Mouse (Mus musculus) midbrain, embryonic 13.5 days (tissue): Measurements from ENCODE around the gene 2610028H24Rik. TPM values are rescaled to one million over a fixed set of nuclear protein-coding genes. Genes with fewer than 3 reads are reported as not detected.
A peak's percentile ranks its signal among the peaks of the same experiment; 100 is the strongest.

Experiments used
- ATAC-seq: fragments of 200-750 bp; cut with Nextera tagmentation; 2 replicates; pipeline ENCODE4 v1.8.0; 2017; ENCODE audit warnings: mild to moderate bottlenecking, moderate TSS enrichment, moderate library complexity
- H3K27ac ChIP-seq: fragments of 300-500 bp; sonication (generic); 2 replicates; pipeline ENCODE4 v1.5.1; 2015; ENCODE audit warnings: inconsistent platforms, mild to moderate bottlenecking, moderate library complexity
- H3K27me3 ChIP-seq: fragments of 300-500 bp; sonication (generic); 2 replicates; pipeline ENCODE4 v1.6.1; 2015; ENCODE audit warnings: mild to moderate bottlenecking, inconsistent platforms
- H3K36me3 ChIP-seq: fragments of 300-500 bp; sonication (generic); 2 replicates; pipeline ENCODE4 v1.6.1; 2015; ENCODE audit warnings: mild to moderate bottlenecking, inconsistent platforms
- H3K4me1 ChIP-seq: fragments of 300-500 bp; sonication (generic); replicated peaks from 2 replicates; pipeline ENCODE4 v1.6.1; 2015; ENCODE audit warnings: inconsistent platforms
- H3K4me2 ChIP-seq: fragments of 300-500 bp; sonication (generic); replicated peaks from 2 replicates; pipeline ENCODE4 v1.6.1; 2015; ENCODE audit warnings: moderate library complexity, mild to moderate bottlenecking, inconsistent platforms
- H3K4me3 ChIP-seq: fragments of 300-500 bp; sonication (generic); replicated peaks from 2 replicates; pipeline ENCODE4 v1.5.1; 2015; ENCODE audit warnings: mild to moderate bottlenecking, inconsistent platforms
- H3K9ac ChIP-seq: fragments of 300-500 bp; sonication (generic); replicated peaks from 2 replicates; pipeline ENCODE4 v1.6.1; 2015; ENCODE audit warnings: mild to moderate bottlenecking, inconsistent platforms
- H3K9me3 ChIP-seq: fragments of 300-500 bp; sonication (generic); 2 replicates; pipeline ENCODE4 v1.6.1; 2016; ENCODE audit warnings: mild to moderate bottlenecking, inconsistent platforms
- WGBS: fragments of 180-500 bp; shearing (Covaris S2); methylation state at CpG from one replicate; pipeline ENCODE4 v1.1.7; 2015; 5-methylcytosine and 5-hydroxymethylcytosine counted together
- polyA plus RNA-seq: library from polyadenylated mRNA; unstranded; fragments of >200 nt; fragmentation: Nextera tagmentation; extraction: Ambion mirVana; gene quantifications from 2 replicates; pipeline ENCODE4 v1.2.1, GENCODE M21; 2015

2610028H24Rik gene
- not detected in 2 replicates for polyA plus RNA-seq

DNA sequence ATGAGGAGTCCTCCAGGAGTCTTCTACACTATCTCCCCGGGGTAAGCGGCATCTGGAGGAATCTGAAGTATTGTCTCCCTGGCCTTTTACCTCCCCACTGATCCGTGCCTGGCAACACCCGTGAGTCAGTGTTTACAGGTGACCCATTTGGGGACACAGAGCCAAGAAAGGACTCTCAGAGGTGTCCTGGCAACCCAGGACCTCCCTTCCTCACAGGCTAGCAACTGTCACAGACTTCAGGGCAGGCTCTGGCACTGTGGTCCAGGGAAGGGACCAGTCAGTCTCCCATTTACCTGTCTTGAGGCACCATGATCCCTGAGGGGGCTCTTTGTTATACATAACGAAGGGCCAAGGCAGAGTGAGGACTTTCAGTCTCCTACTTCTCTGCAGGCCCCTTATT lies at the start of gene 2610028H24Rik:
TSS of gene 2610028H24Rik (plus strand) at position 231 of the 400 bp plus-strand sequence.
- peaks cover under 1% of the 10 kb centered on the region; the same call in 1 of the 2 replicates for H3K4me1 ChIP-seq
- no peaks in the 10 kb centered on the region for H3K9me3 ChIP-seq
- no peak within 1 kb of the TSS for H3K4me3 ChIP-seq
- no peak within 1 kb of the TSS for H3K4me2 ChIP-seq
- 60% methylated on average over 5 of the region's 5 CpGs for WGBS
- H3K27ac ChIP-seq: no peak within 1 kb of the TSS
- no peaks in the 10 kb centered on the region for H3K27me3 ChIP-seq
- no peak within 1 kb of the TSS for H3K9ac ChIP-seq
- H3K36me3 ChIP-seq: no peaks in the 10 kb centered on the region
- ATAC-seq: no peak

DNA sequence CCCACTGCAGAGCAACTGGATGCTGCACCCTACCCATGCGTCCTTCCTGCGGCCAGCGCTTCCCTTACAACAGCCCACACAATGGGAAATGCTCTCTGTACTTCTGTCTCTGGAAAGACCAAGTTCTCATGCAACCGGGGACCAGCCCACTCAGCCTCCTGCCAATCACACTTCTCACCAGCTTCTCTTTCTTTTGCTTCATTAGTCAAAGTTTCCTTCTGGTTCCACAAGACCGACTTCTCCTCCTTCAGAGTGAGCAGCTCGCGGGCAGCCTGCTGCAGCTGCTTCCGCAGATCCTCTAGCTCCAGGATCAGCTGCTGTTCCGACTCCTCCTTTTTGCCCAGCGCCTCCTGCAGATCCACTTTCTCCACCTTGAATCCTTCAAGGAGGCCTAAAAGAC lies 40.4 kb upstream of the 2610028H24Rik start:
- Histone ChIP-seq H3K27me3 (no peaks in the 10 kb centered on the region), H3K4me2 (no peak overlapping the region), H3K9ac (no peak overlapping the region), H3K27ac (no peak overlapping the region), H3K4me3 (no peak overlapping the region), H3K9me3 (no peaks in the 10 kb centered on the region), H3K36me3 (peaks cover 89% of the 10 kb centered on the region), H3K4me1 (no peaks in the 10 kb centered on the region)
- 87% methylated on average over 10 of the region's 10 CpGs for WGBS
- ATAC-seq: no peak

DNA sequence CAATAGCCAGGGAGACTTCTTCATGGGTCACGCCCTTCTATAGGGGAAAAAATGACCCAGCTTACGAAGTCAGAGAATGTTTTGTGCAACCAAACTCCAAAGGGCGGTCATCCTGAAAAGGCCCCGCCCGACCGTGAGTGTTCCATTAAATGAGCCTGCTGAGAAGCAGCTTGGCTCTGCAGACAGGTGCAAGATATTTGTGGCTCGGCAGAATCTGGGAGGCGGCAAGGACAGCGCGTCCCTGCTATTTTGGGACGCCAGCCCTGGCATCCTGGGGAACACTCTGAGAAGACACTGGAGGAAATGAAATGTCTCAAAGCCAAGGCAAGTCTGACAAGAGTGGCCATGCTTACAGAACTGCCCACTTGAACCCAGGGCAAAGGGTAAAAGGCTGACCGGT lies 32.1 kb upstream of the 2610028H24Rik start:
- no peak overlapping the region for H3K4me2 ChIP-seq
- no peak overlapping the region for H3K4me3 ChIP-seq
- no peak for ATAC-seq
- H3K27ac ChIP-seq: no peak overlapping the region
- no peaks in the 10 kb centered on the region for H3K4me1 ChIP-seq
- no peak overlapping the region for H3K9ac ChIP-seq
- H3K27me3 ChIP-seq: no peaks in the 10 kb centered on the region
- 81% methylated on average over 12 of the region's 12 CpGs for WGBS
- peaks cover 95% of the 10 kb centered on the region for H3K36me3 ChIP-seq
- no peaks in the 10 kb centered on the region for H3K9me3 ChIP-seq

DNA sequence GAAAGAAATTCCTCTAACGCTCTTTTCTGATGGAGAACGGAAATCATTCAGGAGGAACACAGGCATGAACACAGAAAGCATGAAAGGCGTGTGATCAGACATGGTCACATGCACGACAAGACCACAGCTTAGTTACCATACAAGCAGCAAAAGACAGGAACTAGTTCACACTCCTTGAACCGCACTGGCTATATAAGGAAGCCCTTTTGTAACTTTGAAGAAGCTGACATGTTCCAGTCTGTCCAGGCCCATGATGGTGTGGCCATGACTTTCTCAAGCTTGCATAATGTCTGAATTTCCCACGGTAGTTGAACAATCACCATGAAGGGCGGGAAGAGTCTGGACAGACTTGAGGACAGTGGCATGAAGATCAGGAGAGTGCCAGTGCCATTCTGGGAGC lies 23.2 kb upstream of the 2610028H24Rik start:
- Histone ChIP-seq H3K36me3 (peaks cover 95% of the 10 kb centered on the region), H3K9me3 (no peaks in the 10 kb centered on the region)

DNA sequence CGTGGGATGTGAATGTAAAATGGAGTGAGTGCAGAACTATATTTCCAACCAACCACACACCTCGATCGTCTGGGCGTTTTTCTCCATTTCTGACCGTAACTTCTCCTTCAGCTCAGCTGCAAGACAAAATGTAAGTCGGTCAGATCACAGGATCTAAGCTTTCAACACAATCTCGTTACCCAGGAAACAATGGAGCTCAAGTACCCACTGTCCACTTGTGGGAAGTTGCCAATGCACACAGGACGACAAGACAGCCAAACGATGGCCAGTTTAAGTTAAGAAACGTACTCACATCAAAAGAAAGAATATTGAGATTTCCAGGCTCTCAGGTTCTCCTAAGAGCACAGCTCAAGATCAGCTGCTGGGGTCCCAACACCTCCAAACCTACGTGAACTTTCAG lies 15.0 kb upstream of the 2610028H24Rik start:
- no peak overlapping the region for H3K9ac ChIP-seq
- H3K9me3 ChIP-seq: no peaks in the 10 kb centered on the region
- H3K27ac ChIP-seq: no peak overlapping the region
- H3K36me3 ChIP-seq: peaks cover 93% of the 10 kb centered on the region
- H3K4me3 ChIP-seq: no peak overlapping the region
- no peaks in the 10 kb centered on the region for H3K27me3 ChIP-seq
- ATAC-seq: no peak
- H3K4me2 ChIP-seq: no peak overlapping the region
- H3K4me1 ChIP-seq: no peaks in the 10 kb centered on the region
- 91% methylated on average over 11 of the region's 11 CpGs for WGBS

More for the DNA sequence above, 23.2 kb upstream of the 2610028H24Rik start:
- H3K27me3 ChIP-seq: no peaks in the 10 kb centered on the region
- no peak for ATAC-seq
- no peak overlapping the region for H3K4me3 ChIP-seq
- no peak overlapping the region for H3K9ac ChIP-seq
- no peak overlapping the region for H3K27ac ChIP-seq
- WGBS: 96% methylated on average over 7 of the region's 7 CpGs
- no peaks in the 10 kb centered on the region for H3K4me1 ChIP-seq
- H3K4me2 ChIP-seq: no peak overlapping the region

DNA sequence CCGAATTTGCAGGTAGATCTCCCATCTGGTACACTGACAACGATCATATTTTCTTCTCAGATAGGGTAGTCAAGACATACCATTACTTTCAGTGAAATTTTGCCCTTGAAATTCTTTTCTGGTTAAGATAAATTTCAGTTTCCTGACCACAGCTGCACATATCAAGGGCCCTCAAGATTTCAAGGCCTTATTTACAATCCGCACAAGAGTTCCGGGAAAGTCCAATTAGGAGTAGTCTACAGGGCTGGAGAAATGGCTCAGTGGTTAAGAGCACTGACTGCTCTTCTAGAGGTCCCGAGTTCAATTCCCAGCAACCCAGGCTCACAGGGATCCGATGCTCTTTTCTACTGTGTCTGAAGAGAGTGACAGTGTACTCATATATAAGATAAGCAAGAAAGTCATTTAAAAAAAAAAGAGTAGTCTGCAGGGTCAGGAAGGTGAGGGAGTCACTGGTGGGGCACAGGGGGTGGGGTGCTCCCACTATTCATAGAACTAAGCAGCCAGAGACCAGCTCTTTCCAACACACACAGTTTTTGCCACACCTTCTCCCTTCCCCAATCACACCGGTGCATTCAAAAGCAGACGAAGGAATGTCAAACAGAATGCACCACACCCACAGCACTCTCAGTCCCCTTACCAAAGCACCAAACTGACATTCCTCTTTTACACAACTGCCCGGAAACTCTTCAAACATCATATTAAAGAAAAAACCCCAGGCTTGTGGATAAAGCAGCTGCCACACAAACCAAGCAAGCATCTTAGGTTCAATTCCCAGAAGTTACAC lies 9.6 kb upstream of the 2610028H24Rik start:
- no peak for ATAC-seq
- Histone ChIP-seq H3K9me3 (no peaks in the 10 kb centered on the region), H3K36me3 (peaks cover 53% of the 10 kb centered on the region), H3K27me3 (no peaks in the 10 kb centered on the region), H3K4me2 (no peak overlapping the region), H3K4me3 (no peak overlapping the region), H3K4me1 (peaks cover 24% of the 10 kb centered on the region), H3K9ac (no peak overlapping the region), H3K27ac (no peak overlapping the region)
- 96% methylated on average over 9 of the region's 9 CpGs for WGBS

DNA sequence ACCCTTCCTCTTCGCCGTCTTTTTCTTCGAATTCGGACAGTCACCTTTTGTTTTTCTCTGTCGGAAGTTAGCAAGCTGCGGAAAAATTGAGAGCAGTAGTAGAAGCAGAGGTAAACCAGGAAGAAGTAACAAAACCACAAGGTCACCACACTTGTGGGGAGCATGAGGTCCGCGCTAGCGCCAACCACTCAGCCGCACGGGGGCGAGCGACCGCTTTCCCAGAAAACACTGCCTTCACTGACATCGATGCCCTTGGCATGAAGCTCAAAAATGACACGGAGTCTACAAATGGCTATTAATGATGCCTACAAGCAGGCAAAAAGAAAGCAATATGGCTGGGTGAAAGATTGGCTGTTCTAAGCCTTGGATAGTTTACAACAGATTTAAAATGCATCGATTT lies 8.6 kb upstream of the 2610028H24Rik start, which contains the start of gene AC141477.1:
TSS of gene AC141477.1 (minus strand) at position 164 of the 400 bp plus-strand sequence.
- peaks cover 24% of the 10 kb centered on the region for H3K4me1 ChIP-seq
- H3K9me3 ChIP-seq: no peaks in the 10 kb centered on the region
- 97% methylated on average over 17 of the region's 17 CpGs for WGBS
- no peak within 1 kb of the TSS for H3K9ac ChIP-seq
- no peak for ATAC-seq
- peaks cover 43% of the 10 kb centered on the region for H3K36me3 ChIP-seq
- peak within 1 kb of the TSS; percentile 80 for H3K4me2 ChIP-seq
- H3K27ac ChIP-seq: no peak within 1 kb of the TSS
- no peak within 1 kb of the TSS for H3K4me3 ChIP-seq
- no peaks in the 10 kb centered on the region for H3K27me3 ChIP-seq

DNA sequence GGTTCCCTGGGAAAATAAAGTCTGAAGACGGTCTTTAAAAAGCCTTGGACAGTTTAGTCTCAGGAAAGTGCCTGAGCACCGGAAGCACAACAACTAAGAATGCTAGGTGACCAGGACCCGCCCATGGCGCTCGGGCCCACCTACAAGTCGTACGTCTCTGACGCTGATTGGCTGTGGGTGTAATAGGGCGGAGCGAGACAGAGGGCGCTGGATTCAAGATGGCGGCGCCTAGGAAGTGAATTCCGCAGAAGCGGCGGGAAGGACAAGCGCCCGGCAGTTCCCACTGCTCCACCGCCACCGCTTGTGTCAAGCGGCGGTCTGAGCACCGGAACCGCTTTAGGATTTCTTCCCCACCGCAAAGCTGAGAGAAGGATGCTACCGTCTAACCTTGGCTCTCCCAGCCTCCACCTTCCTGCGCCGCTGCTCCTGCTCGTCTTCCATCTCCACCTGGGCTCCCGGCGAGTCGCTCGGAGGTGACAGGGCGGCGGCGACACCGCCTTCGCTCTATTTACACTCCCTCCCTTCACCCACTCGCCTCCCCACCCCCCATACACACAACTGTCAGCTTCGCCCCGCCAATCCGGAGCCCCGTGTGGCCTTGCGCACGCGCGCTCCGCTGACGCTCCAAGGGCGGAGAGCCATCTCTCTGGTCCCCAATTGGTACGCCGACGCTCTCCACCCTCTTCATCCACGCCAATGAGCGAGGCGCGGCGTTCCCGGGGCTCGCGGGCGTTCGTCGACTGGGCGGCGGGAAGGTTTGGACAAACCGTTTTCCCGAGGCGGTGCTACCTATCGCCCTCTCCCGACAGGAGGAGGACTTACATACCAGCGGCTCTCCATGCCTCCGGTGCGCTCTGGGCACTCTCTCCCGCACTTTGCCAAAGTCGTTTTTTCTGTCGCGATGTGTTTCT lies 6.4 kb upstream of the 2610028H24Rik start, which contains the start of gene Pcnt:
TSS of gene Pcnt (minus strand) at position 609 of the 911 bp plus-strand sequence.
- under 1% methylated on average over 65 of the region's 78 CpGs for WGBS
- peak within 1 kb of the TSS; percentile 93 for H3K27ac ChIP-seq
- H3K36me3 ChIP-seq: peaks cover 22% of the 10 kb centered on the region
- peaks cover 24% of the 10 kb centered on the region for H3K4me1 ChIP-seq
- no peaks in the 10 kb centered on the region for H3K9me3 ChIP-seq
- H3K27me3 ChIP-seq: no peaks in the 10 kb centered on the region
- peak within 1 kb of the TSS; percentile 93 for H3K4me3 ChIP-seq
- ATAC-seq: peak; percentile 100
- peak within 1 kb of the TSS; percentile 80 for H3K4me2 ChIP-seq
- peak within 1 kb of the TSS; percentile 81 for H3K9ac ChIP-seq

DNA sequence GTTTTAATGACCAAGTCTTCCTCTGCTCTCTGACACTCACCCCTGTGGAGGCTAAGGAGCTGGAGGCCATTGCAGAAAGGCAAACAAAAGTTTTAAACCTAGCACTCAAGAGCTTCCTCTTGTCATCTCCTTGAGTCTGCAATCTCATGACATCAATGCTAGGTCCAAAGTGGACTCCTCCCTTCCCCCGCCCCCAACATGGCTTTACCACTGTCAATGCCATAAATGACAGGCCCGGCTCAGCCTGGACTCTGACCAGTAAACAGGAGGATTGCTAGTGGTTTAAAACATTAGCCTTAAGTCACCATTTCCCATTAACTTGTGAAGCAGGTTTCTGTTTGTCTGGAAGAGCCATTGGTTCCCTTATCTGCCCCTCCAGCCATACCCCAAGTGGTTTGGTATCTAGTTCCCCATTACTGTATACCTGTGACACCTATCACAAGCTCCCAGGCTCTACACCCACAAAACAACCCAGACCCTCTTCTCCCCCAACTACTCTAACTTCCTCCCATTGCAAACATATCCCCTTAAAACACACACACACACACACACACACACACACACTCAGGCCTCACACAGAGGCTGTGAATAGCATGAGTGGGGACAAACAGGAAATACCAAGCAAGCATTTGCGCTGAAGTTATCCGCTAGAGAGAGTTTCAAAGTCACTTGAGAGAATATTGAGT lies 2.7 kb upstream of the 2610028H24Rik start:
- no peak overlapping the region for H3K4me3 ChIP-seq
- H3K4me1 ChIP-seq: peaks cover 17% of the 10 kb centered on the region
- no peaks in the 10 kb centered on the region for H3K36me3 ChIP-seq
- no peak overlapping the region for H3K4me2 ChIP-seq
- ATAC-seq: no peak
- WGBS: 88% methylated on average over 4 of the region's 4 CpGs
- no peaks in the 10 kb centered on the region for H3K9me3 ChIP-seq
- H3K27me3 ChIP-seq: no peaks in the 10 kb centered on the region
- H3K27ac ChIP-seq: no peak overlapping the region
- no peak overlapping the region for H3K9ac ChIP-seq

DNA sequence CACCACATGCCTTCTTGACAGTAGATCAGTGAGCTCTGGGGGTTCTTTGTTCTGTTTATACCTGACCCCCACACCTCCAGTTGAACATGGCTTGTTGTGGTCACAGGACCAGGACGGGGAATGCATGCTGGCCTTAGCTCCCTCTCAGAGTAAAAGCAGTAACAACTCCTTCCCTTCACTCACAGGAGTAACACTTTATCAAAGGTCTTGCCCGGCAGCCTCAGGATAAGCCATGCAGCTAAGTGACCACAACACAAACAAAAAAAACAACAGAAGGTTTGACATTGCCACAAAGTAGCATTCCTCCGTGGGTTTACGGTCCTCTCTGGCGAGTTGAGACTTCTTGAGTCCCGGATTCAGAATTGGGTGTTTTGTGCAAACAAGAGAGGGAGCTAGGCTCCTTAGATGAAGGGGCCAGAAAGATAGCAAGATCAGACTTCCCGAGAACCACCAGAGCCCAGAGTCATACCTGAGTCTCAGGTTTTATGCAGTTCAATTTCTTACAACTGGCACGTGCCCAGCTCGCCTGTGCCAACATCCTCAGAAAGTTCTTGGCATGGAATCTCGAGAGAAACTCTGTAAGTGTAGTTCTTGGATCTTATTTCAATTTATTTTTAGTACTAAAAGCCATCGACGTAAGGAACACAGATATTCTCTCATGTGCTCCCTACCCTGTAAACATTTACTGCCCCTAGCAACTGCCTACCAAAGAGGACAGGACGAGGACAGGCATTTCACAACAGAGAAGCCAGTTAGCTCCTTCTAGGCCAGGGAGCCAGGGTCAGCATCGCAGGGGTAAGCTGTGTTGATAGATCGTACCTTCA lies 1.3 kb upstream of the 2610028H24Rik start:
- no peak for ATAC-seq
- Histone ChIP-seq H3K4me1 (peaks cover 10% of the 10 kb centered on the region), H3K36me3 (no peaks in the 10 kb centered on the region), H3K4me2 (no peak overlapping the region), H3K27ac (no peak overlapping the region), H3K9me3 (no peaks in the 10 kb centered on the region), H3K9ac (no peak overlapping the region), H3K4me3 (no peak overlapping the region), H3K27me3 (no peaks in the 10 kb centered on the region)
- 87% methylated on average over 15 of the region's 15 CpGs for WGBS

DNA sequence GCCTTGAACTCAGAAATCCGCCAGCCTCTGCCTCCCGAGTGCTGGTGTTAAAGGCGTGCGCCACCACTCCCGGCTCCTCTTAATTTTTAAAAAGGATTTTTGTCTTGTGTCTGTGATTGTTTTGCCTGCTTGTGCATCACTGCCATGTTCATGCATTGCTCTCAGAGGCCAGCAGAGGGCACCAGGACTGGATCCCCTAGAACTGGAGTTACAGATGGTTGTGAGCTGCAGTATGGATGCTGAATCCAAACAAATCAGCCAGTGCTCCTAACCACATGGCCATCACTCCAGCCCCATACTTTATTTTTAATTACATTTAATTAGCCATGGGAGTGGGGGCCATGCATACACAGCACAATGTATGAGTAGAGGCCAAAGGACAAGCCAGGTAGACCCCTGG lies 6.4 kb downstream of the 2610028H24Rik start:
- Histone ChIP-seq H3K4me1 (no peaks in the 10 kb centered on the region), H3K9ac (no peak overlapping the region), H3K27me3 (no peaks in the 10 kb centered on the region), H3K4me2 (no peak overlapping the region), H3K4me3 (no peak overlapping the region), H3K27ac (no peak overlapping the region), H3K9me3 (no peaks in the 10 kb centered on the region), H3K36me3 (no peaks in the 10 kb centered on the region)
- ATAC-seq: 0 out of 2 replicates have a peak, but pooled peaks have one; percentile 24
- WGBS: 43% methylated on average over 5 of the region's 5 CpGs
